Mouse (Mus musculus): ENCODE data around the gene Ptp4a2.

The Ptp4a2 gene

GRCm38 (mm10) chr4:129797985-129798384 is 13.0 kb upstream of the Ptp4a2 start:
- no peak for DNase-seq (ENCODE audit: low spot score in 2 of 2)

- DNase-seq (ENCODE audit: low spot score in 2 of 2): peak; percentile 54 to 63
Measured at GRCm38 (mm10) chr4:129803368-129803767, 7.7 kb upstream of the Ptp4a2 start.

- no peak for DNase-seq (ENCODE audit: low spot score in 2 of 2)
Measured at GRCm38 (mm10) chr4:129805059-129805458, 6.0 kb upstream of the Ptp4a2 start.

GRCm38 (mm10) chr4:129811605-129812468 is 818 bp downstream of the Ptp4a2 start:
- peak; percentile 18 to 40 for DNase-seq (ENCODE audit: low spot score in 2 of 2)

GRCm38 (mm10) chr4:129817591-129817990 is 6.6 kb downstream of the Ptp4a2 start:
- DNase-seq (ENCODE audit: low spot score in 2 of 2): no peak

GRCm38 (mm10) chr4:129818506-129819195 is 7.6 kb downstream of the Ptp4a2 start:
- peak in 1 of 2 experiments; percentile 35 for DNase-seq (ENCODE audit: low spot score in 2 of 2)

- peak; percentile 99 for DNase-seq (ENCODE audit: low spot score in 2 of 2)
Measured at GRCm38 (mm10) chr4:129819712-129820336, 8.8 kb downstream of the Ptp4a2 start.

GRCm38 (mm10) chr4:129820417-129821086 is 9.5 kb downstream of the Ptp4a2 start:
- peak; percentile 80 to 81 for DNase-seq (ENCODE audit: low spot score in 2 of 2)

- peak; percentile 43 for DNase-seq (ENCODE audit: low spot score in 2 of 2)
Measured at GRCm38 (mm10) chr4:129821087-129821616, 10.1 kb downstream of the Ptp4a2 start.

- DNase-seq (ENCODE audit: low spot score in 2 of 2): no peak
Measured at GRCm38 (mm10) chr4:129822324-129822723, 11.3 kb downstream of the Ptp4a2 start.

GRCm38 (mm10) chr4:129823216-129823810 is 12.3 kb downstream of the Ptp4a2 start:
- no peak for DNase-seq (ENCODE audit: low spot score in 2 of 2)

- no peak for DNase-seq (ENCODE audit: low spot score in 2 of 2)
Measured at GRCm38 (mm10) chr4:129827611-129828010, 16.6 kb downstream of the Ptp4a2 start.

- no peak for DNase-seq (ENCODE audit: low spot score in 2 of 2)
Measured at GRCm38 (mm10) chr4:129828081-129828480, 17.1 kb downstream of the Ptp4a2 start.

GRCm38 (mm10) chr4:129829799-129830198 is 18.8 kb downstream of the Ptp4a2 start:
- no peak for DNase-seq (ENCODE audit: low spot score in 2 of 2)

GRCm38 (mm10) chr4:129830343-129830944 is 19.4 kb downstream of the Ptp4a2 start:
- DNase-seq (ENCODE audit: low spot score in 2 of 2): no peak

- no peak for DNase-seq (ENCODE audit: low spot score in 2 of 2)
Measured at GRCm38 (mm10) chr4:129834581-129834980, 23.6 kb downstream of the Ptp4a2 start.

GRCm38 (mm10) chr4:129835296-129835695 is 24.3 kb downstream of the Ptp4a2 start:
- no peak for DNase-seq (ENCODE audit: low spot score in 2 of 2)

GRCm38 (mm10) chr4:129839866-129840555 is 29.0 kb downstream of the Ptp4a2 start:
- peak in 1 of 2 experiments; percentile 24 for DNase-seq (ENCODE audit: low spot score in 2 of 2)

- DNase-seq (ENCODE audit: low spot score in 2 of 2): peak in 1 of 2 experiments; percentile 21
Measured at GRCm38 (mm10) chr4:129846823-129847222, 35.8 kb downstream of the Ptp4a2 start.

GRCm38 (mm10) chr4:129850491-129850890 is 39.5 kb downstream of the Ptp4a2 start:
- DNase-seq (ENCODE audit: low spot score in 2 of 2): no peak

Measured in natural killer cell, adult 2 months (primary cell).